Mouse (Mus musculus): ENCODE measurements at regions not wholly inside any gene's neighbourhood (a gene's known extent, or its start where the extent isn't known, plus 50 kb on each side); places are given as distances from the start of the nearest gene placed in this dataset.
A peak's percentile ranks its signal among the peaks of the same experiment; 100 is the strongest.

- DNase-seq (ENCODE audit: extremely low spot score in 1 of 2, low spot score in 1 of 2), result peak in 1 of 2 experiments; percentile 7
Observed at GRCm38 (mm10) chrX:77980676-77981075, 55.8 kb upstream of the 5430402E10Rik start.
